Mouse (Mus musculus) liver, embryonic 14.5 days (tissue): Measurements from ENCODE around the gene Fry.

ENCODE experiments used
- CTCF ChIP-seq: IDR thresholded peaks from 2 replicates; pipeline ENCODE4 v1.5.1; 2016; ENCODE audit warnings: antibody characterized with exemption, low read depth, control low read depth
- EP300 ChIP-seq: IDR thresholded peaks from 2 replicates; pipeline ENCODE4 v1.6.1; 2016; ENCODE audit warnings: antibody characterized with exemption, low read depth

DNA sequence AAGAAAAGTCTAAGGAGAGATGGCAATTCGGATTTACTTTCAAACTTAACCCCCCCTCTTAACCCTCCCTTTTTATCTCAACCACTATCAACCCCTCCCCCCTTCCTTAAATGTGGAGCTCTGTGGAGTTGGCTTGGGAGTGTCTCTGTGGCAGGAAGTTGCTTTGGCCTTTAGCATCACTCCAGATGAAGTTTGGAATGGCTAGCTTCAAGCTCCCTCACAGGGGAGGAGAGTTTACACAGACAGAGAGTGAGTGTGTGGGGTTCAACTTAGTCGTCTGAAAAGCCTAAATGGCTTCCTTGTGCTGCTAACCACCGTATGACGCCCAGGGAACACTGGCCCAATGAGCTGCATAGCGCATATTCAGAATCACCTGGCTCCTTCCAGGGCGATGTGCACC lies 145.2 kb downstream of the Fry start:
- no peak for TF ChIP-seq CTCF
- TF ChIP-seq EP300, result no peak
